Mouse (Mus musculus) liver, adult 2 months (tissue): Measurements from ENCODE around the gene Slc22a8.

ENCODE experiments used
- CTCF ChIP-seq: fragments of 200-500 bp; IDR thresholded peaks from 2 replicates; pipeline ENCODE4 v1.5.1; 2011; ENCODE audit warnings: low read depth, low read length, control low read depth
- POLR2A ChIP-seq: fragments of 200-500 bp; IDR thresholded peaks from 2 replicates; pipeline ENCODE4 v1.6.1; 2011; ENCODE audit warnings: low read length, control low read depth; ENCODE audit not compliant: insufficient read depth; ENCODE audit errors: extremely low read depth

DNA sequence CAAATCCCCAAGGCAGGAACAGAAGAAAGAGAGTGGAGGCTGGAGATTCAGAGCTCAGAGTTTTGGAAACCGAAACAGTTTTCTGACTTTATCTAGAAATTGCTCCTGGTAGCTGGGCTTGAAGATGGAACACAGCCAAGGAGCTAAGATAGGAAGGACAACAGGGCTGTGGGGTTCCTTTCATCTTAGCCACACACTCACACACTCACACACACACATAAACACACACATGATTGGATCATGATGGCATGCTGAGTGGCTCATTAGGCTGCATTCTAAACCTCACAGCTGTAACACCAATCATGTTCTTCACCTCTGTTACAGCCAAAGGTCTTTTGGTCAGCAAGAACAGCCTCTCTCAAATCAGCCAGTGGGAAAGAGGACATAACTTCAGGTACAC is 41.0 kb downstream of the Slc22a8 start:
- TF ChIP-seq CTCF (no peak), POLR2A (no peak)
